Mouse (Mus musculus) T-helper 17 cell (primary cell): ENCODE measurements around the gene 2610008E11Rik.
"Not testable (repeated sequence)": the region's sequence is repeated elsewhere in the genome, so short reads cannot be mapped to it uniquely, and the experiment has no call there.

Source experiments
- in situ Hi-C, 2 experiments: fragments of 300-600 bp; cut with MboI, MseI; formaldehyde crosslinking; loops; 1 replicate in 1 of 2; 2 replicates in 1 of 2; pipeline ENCODE4 v1.15.1; 2025; ENCODE audit warnings: high pct_unique_total_duplicates in 2 of 2

The 2610008E11Rik gene

DNA sequence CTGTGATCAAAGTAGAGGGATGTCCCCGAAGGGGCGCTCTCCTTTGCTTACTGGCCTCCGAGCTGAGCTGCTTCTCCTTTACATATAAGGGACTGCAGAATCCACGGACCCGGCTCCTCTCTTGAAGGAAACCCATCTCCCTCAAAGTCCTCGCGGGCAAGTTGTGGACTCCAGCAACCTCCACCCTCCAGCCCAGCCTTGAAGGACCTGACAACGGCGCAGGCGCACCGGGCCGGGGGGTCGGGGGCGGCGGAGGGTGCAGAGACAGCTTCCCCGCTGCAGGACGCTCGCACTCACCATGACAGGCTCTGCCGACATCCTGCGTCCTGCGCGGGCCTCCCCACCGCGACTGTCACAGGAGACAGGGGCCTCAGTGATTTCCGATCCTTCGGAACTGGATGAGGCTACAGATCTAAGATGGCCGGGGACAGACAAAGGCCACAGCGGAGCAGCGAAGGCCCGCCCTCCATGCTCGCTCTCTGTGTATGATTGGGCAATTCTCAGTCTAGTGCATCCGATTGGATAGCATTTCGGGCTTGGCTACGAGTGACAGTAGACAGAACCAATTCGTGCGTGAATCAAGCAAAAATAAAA is at the start of gene 2610008E11Rik:
TSS of gene 2610008E11Rik (minus strand) at position 440 of the 594 bp plus-strand sequence.
- in situ Hi-C loops = no loop called here

GRCm38 (mm10) chr10:79116125-79116849 is 18.9 kb upstream of the 2610008E11Rik start:
- in situ Hi-C loops = loop anchor here (5.0 to 25.0 kb wide), 2 partner anchors 364 to 479 kb away; partner anchors contain the start of gene Ccdc105 (in 1 of the 2)

- in situ Hi-C loops = loop anchor here (5.0 to 25.0 kb wide), 2 partner anchors 363 to 478 kb away; partner anchors contain the start of gene Ccdc105 (in 1 of the 2)
Measured at GRCm38 (mm10) chr10:79115085-79115484, 17.7 kb upstream of the 2610008E11Rik start.

DNA sequence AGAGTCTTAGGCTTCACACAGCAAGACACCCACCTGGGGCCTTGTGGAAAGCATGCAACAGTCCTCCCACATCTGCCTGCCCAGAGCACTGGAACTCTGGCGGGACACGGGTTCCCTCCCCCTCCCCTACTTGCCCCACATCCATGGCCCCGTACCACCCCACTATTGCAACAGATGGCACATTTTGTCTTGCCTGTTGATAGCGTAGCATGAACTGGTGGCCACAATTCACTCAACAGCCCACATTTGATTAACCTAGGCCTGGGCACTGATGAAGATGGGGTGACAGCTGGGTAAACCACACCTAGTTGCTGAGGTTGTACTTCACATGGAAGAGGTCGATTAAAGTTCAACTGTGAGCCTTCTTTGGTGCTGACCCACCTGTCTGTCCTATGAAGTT is 13.1 kb upstream of the 2610008E11Rik start:
- in situ Hi-C loops = loop anchor here in 1 of 2 experiments (25.0 kb wide), 1 partner anchor 473 kb away; no protein-coding TSS in a partner anchor

DNA sequence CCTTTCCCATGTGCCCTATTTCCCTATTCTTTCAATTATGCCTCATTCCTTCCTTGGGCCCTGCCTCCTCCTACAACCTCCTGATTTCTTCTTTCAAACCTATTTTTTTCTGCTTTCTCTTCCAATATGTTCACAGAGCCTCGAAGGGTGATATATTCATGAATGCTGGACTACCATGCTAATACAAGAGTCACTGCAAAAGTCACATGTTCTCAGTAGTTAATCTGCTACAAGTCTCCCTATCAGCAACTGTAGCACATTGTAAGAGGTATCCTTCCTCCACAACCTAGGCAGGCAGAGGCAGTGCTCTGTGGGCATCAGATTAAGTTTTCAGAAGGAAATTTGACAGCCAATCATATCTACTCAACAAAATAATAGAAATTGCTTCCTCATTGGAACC is 11.8 kb upstream of the 2610008E11Rik start:
- in situ Hi-C loops = loop anchor here in 1 of 2 experiments (25.0 kb wide), 1 partner anchor 472 kb away; no protein-coding TSS in a partner anchor

GRCm38 (mm10) chr10:79107531-79107930 is 10.1 kb upstream of the 2610008E11Rik start:
- in situ Hi-C loops = loop anchor here in 1 of 2 experiments (25.0 kb wide), 1 partner anchor 470 kb away; no protein-coding TSS in a partner anchor

- in situ Hi-C loops = loop anchor here in 1 of 2 experiments (25.0 kb wide), 1 partner anchor 469 kb away; no protein-coding TSS in a partner anchor
Measured at GRCm38 (mm10) chr10:79106325-79107282, 9.2 kb upstream of the 2610008E11Rik start.

DNA sequence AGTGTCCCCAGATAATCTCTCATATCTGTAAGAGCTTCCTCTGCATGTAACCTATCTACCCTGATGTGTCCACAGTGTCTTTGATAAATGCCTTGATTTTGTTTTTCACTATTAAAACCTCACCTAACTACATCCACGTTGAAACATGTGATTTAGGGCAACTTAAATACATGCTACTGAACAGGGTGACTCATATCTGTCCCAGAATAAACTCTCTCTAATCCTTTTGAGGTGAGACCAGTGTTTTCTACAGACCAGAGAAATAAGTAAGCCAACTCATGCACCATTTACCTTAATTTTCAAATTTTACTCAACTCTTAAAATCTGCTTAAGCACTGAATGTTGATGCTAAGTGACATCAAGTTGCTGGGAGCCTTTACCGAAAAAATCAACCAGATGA is 694 bp downstream of the 2610008E11Rik start:
- in situ Hi-C loops = no loop called here

GRCm38 (mm10) chr10:79091731-79092130 is 5.7 kb downstream of the 2610008E11Rik start:
- in situ Hi-C loops = no loop called here

GRCm38 (mm10) chr10:79089000-79089399 is 8.4 kb downstream of the 2610008E11Rik start:
- in situ Hi-C loops = no loop called here

GRCm38 (mm10) chr10:79086577-79086976 is 10.8 kb downstream of the 2610008E11Rik start:
- in situ Hi-C loops = no loop called here

DNA sequence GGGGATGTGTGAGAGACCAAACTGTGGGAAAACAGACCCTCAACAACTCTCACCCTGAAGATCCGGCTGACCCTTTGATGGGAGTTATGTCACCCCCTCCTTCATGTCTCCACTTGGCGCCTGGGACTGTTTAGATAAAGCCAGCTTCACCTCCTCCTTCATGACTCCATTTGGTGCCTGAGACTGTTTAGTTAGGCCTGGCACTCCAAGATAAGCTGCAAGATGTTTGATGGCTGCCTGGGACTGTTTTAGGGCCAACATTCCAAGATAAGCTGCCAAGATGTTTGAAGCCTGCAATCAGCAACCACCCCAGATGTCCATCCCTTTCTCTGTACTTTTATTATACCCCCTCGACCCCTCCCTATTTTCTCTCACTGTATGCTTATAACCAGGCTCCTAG is 40.0 kb downstream of the 2610008E11Rik start:
- in situ Hi-C loops = not testable (repeated sequence)

DNA sequence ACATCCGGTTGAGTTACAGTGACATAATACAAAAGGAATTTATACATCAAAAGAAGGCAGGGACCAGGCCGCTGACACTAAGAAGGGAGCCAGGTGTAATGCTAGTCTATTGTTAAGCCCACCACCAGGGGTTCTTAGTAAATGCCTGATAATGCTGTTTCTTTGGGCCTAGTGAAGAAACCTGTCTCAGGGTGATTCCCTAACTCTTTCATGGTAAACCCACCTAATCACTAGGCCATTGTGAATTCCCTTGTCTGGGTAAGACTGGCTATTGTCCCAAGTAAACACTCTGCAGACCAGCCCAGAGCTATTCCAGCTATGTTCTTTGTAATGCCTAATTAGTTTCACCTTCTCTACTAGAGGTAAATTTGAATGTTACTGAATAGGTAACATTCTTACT is 54.9 kb downstream of the 2610008E11Rik start:
- in situ Hi-C loops = not testable (repeated sequence)

GRCm38 (mm10) chr10:79028441-79028840 is 69.0 kb downstream of the 2610008E11Rik start, which contains the start of gene Olfr57:
Gene Olfr57, plus strand, starts transcription at chr10:79028741.
- in situ Hi-C loops = no loop called here
